10 mouse cellular contexts compared by ENCODE assay signal in genomic region chr11:79527739-79528384, GRCm38 (mm10). TPM values are rescaled to one million over a fixed set of nuclear protein-coding genes. Genes with fewer than 3 reads are reported as not detected.
DNase-seq lines count a peak whose midpoint lies in the region; ATAC-seq and TF ChIP-seq lines count a peak whose summit lies in the region.
"Had no signal": no experiment of that assay in that cellular context is flagged by ENCODE, and none has a peak within 500 bp of the region (broad histone marks: within the 10 kb centered on the region; RNA-seq: fewer than 3 reads in every experiment).

No protein-coding gene starts in this region.

- peaks cover 43% of the 10 kb centered on the region for H3K4me1 ChIP-seq in liver, embryonic 11.5 days (replicated peaks; ENCODE audit: control insufficient read depth, insufficient read depth, low read length)
- peaks cover 11% of the 10 kb centered on the region; the same call in 1 of the 2 replicates for H3K4me1 ChIP-seq in small intestine, adult 2 months (ENCODE audit: control insufficient read depth, insufficient read depth, insufficient read length, low read length)
- H3K4me1 ChIP-seq in midbrain, embryonic 16.5 days (ENCODE audit: control insufficient read depth, insufficient read depth, low read length), result no peaks in the 10 kb centered on the region

- no peak for TF ChIP-seq CTCF in small intestine, adult 2 months (IDR thresholded peaks at IDR 0.05; ENCODE audit: extremely low read depth, insufficient read length, insufficient replicate concordance, low read depth, low read length)

- peak overlapping the region; percentile 55 for H3K27ac ChIP-seq in liver, embryonic 11.5 days (ENCODE audit: low read depth, low read length)
- H3K27ac ChIP-seq in small intestine, adult 2 months (ENCODE audit: insufficient read depth, low read depth, low read length), result peak overlapping the region; percentile 86
- H3K27ac ChIP-seq in midbrain, embryonic 16.5 days (ENCODE audit: low read length), result no peak overlapping the region
- H3K27ac ChIP-seq: heart, embryonic 10.5 days had no signal

- H3K4me3 ChIP-seq in liver, embryonic 11.5 days (ENCODE audit: low read depth, low read length), result no peak overlapping the region
- 0 out of 2 replicates have a peak overlapping the region, but pooled peaks have one; percentile 7 for H3K4me3 ChIP-seq in small intestine, adult 2 months (ENCODE audit: low read depth, low read length)
- H3K4me3 ChIP-seq in midbrain, embryonic 16.5 days (ENCODE audit: low read depth, low read length), result no peak overlapping the region
- H3K4me3 ChIP-seq: heart, embryonic 10.5 days had no signal

- peak overlapping the region; percentile 31; the same call in 1 of the 2 replicates for H3K4me2 ChIP-seq in liver, embryonic 11.5 days
- no peak overlapping the region for H3K4me2 ChIP-seq in midbrain, embryonic 16.5 days (ENCODE audit: low read length)

- WGBS in liver, embryonic 11.5 days, result 55% methylated on average over 5 of the region's 5 CpGs
- WGBS in small intestine, adult 2 months, result 71% methylated on average over 5 of the region's 5 CpGs
- WGBS in midbrain, embryonic 16.5 days, result 94% methylated on average over 5 of the region's 5 CpGs

- DNase-seq in adrenal gland, postnatal 14 days, result peak; percentile 7
- DNase-seq in adrenal gland, adult 2 months, result no peak
- peak; percentile 38 to 44 for DNase-seq in lung, adult 18-20 months
- no peak for DNase-seq in lung, postnatal 14 days
- DNase-seq in liver, embryonic 11.5 days (ENCODE audit: low spot score), result no peak
- DNase-seq: cerebellum, adult 9-10 months had no signal

- H3K36me3 ChIP-seq in liver, embryonic 11.5 days (ENCODE audit: control insufficient read depth, insufficient read depth, low read length), result peaks cover 4% of the 10 kb centered on the region; the same call in 1 of the 2 replicates
- 0 out of 2 replicates have a peak, but pooled peaks cover 2% of the 10 kb centered on the region for H3K36me3 ChIP-seq in small intestine, adult 2 months (ENCODE audit: control insufficient read depth, insufficient read depth, low read length)
- H3K36me3 ChIP-seq in midbrain, embryonic 16.5 days (ENCODE audit: control insufficient read depth, insufficient read depth, low read length), result no peaks in the 10 kb centered on the region; the same call in 1 of the 2 replicates

- H3K27me3 ChIP-seq in liver, embryonic 11.5 days (replicated peaks; ENCODE audit: control insufficient read depth, insufficient read depth, low read length), result no peaks in the 10 kb centered on the region
- H3K27me3 ChIP-seq in small intestine, adult 2 months (ENCODE audit: control insufficient read depth, insufficient read depth, low read length), result no peaks in the 10 kb centered on the region
- H3K27me3 ChIP-seq in midbrain, embryonic 16.5 days (ENCODE audit: control insufficient read depth, insufficient read depth, low read depth, low read length), result no peaks in the 10 kb centered on the region

- no peaks in the 10 kb centered on the region for H3K9me3 ChIP-seq in liver, embryonic 11.5 days (ENCODE audit: control insufficient read depth, low read length)
- H3K9me3 ChIP-seq in midbrain, embryonic 16.5 days (replicated peaks; ENCODE audit: control insufficient read depth, low read length, poor library complexity, severe bottlenecking), result no peaks in the 10 kb centered on the region
- H3K9me3 ChIP-seq: heart, embryonic 10.5 days had no signal

- no peak for TF ChIP-seq POLR2A in small intestine, adult 2 months (IDR thresholded peaks at IDR 0.05; ENCODE audit: low read depth, low read length)

- no peak for ATAC-seq in liver, embryonic 11.5 days (replicated peaks; ENCODE audit: low FRiP score)
- no peak for ATAC-seq in cerebellum, adult (ENCODE audit: insufficient number of reproducible peaks, low FRiP score, low TSS enrichment)
- ATAC-seq in midbrain, embryonic 16.5 days, result no peak

- H3K9ac ChIP-seq in liver, embryonic 11.5 days (ENCODE audit: low read depth, low read length), result no peak overlapping the region
- H3K9ac ChIP-seq in midbrain, embryonic 16.5 days (ENCODE audit: low read depth, low read length), result no peak overlapping the region

RNA-seq across cellular contexts. Expression of gene Evi2, which starts 2.5 kb away (rescaled TPM):
- total RNA-seq in adrenal gland, postnatal 14 days (2021), result 0.90 TPM in 1 of 2 replicates, not detected in the other
- total RNA-seq in adrenal gland, adult 2 months (2021), result under 1 TPM; 0.17 to 0.24 TPM
- polyA plus RNA-seq in adrenal gland, adult 2 months (2012; rRNA removed), result 0.12 and 0.32 TPM in 2 replicates
- 1.2 and 1.7 TPM in 2 replicates for polyA plus RNA-seq in liver, embryonic 11.5 days (2014; fragmentation: Nextera tagmentation; extraction: Ambion mirVana)
- 0.34 and 1.7 TPM in 2 replicates for polyA plus RNA-seq in small intestine, adult 2 months (2012; rRNA removed)
- polyA plus RNA-seq in midbrain, embryonic 16.5 days (2015; fragmentation: Nextera tagmentation; extraction: Ambion mirVana), result 0.60 and 0.65 TPM in 2 replicates

RNA-seq across cellular contexts. Expression of gene Evi2a, which starts 2.5 kb away (rescaled TPM):
- 2.1 and 2.5 TPM in 2 replicates for total RNA-seq in adrenal gland, postnatal 14 days (2021)
- 1 to 10 TPM; 1.7 to 4.1 TPM for total RNA-seq in adrenal gland, adult 2 months (2021)
- 2.4 and 2.7 TPM in 2 replicates for polyA plus RNA-seq in adrenal gland, adult 2 months (2012; rRNA removed)
- polyA plus RNA-seq in liver, embryonic 11.5 days (2014; fragmentation: Nextera tagmentation; extraction: Ambion mirVana), result 5.7 and 5.9 TPM in 2 replicates
- 3.1 and 4.0 TPM in 2 replicates for polyA plus RNA-seq in small intestine, adult 2 months (2012; rRNA removed)
- 2.8 and 3.1 TPM in 2 replicates for polyA plus RNA-seq in midbrain, embryonic 16.5 days (2015; fragmentation: Nextera tagmentation; extraction: Ambion mirVana)

RNA-seq across cellular contexts. Expression of gene Evi2b, which starts 4.3 kb away (rescaled TPM):
- total RNA-seq in adrenal gland, postnatal 14 days (2021), result 1.0 and 5.9 TPM in 2 replicates
- total RNA-seq in adrenal gland, adult 2 months (2021), result 1 to 10 TPM in 1 of 2 experiments, under 1 TPM in 1; 0.84 to 2.1 TPM
- polyA plus RNA-seq in adrenal gland, adult 2 months (2012; rRNA removed), result 1.7 and 2.2 TPM in 2 replicates
- polyA plus RNA-seq in liver, embryonic 11.5 days (2014; fragmentation: Nextera tagmentation; extraction: Ambion mirVana), result 12.7 and 14.4 TPM in 2 replicates
- polyA plus RNA-seq in small intestine, adult 2 months (2012; rRNA removed), result 5.3 TPM in 1 of 2 replicates, not detected in the other
- polyA plus RNA-seq in midbrain, embryonic 16.5 days (2015; fragmentation: Nextera tagmentation; extraction: Ambion mirVana), result not detected in 2 replicates

RNA-seq across cellular contexts. Expression of gene Omg, which starts 24.0 kb away (rescaled TPM):
- total RNA-seq in adrenal gland, postnatal 14 days (2021), result 5.9 and 6.0 TPM in 2 replicates
- 10 to 100 TPM in 1 of 2 experiments, 1 to 10 TPM in 1; 8.2 to 10.6 TPM for total RNA-seq in adrenal gland, adult 2 months (2021)
- 0.38 and 0.59 TPM in 2 replicates for polyA plus RNA-seq in adrenal gland, adult 2 months (2012; rRNA removed)
- polyA plus RNA-seq in liver, embryonic 11.5 days (2014; fragmentation: Nextera tagmentation; extraction: Ambion mirVana), result 0.12 and 0.42 TPM in 2 replicates
- polyA plus RNA-seq in small intestine, adult 2 months (2012; rRNA removed), result not detected in 2 replicates
- 6.2 and 9.8 TPM in 2 replicates for polyA plus RNA-seq in midbrain, embryonic 16.5 days (2015; fragmentation: Nextera tagmentation; extraction: Ambion mirVana)

Comparison
In these comparisons a context has a peak if more than half of its experiments do, and no peak if none do; other contexts are left out.
1. DNase-seq: peak in adrenal gland, postnatal 14 days (single experiment) and lung, adult 18-20 months (2 of 2); none in adrenal gland, adult 2 months (single experiment), lung, postnatal 14 days (single experiment) and liver, embryonic 11.5 days (single experiment).